Mouse (Mus musculus): ENCODE measurements around the gene Mfap4. TPM values are rescaled to one million over a fixed set of nuclear protein-coding genes. Genes with fewer than 3 reads are reported as not detected.

Mfap4 gene
- polyA plus RNA-seq, 1 experiment from 2014 or later: 125 TPM

DNA sequence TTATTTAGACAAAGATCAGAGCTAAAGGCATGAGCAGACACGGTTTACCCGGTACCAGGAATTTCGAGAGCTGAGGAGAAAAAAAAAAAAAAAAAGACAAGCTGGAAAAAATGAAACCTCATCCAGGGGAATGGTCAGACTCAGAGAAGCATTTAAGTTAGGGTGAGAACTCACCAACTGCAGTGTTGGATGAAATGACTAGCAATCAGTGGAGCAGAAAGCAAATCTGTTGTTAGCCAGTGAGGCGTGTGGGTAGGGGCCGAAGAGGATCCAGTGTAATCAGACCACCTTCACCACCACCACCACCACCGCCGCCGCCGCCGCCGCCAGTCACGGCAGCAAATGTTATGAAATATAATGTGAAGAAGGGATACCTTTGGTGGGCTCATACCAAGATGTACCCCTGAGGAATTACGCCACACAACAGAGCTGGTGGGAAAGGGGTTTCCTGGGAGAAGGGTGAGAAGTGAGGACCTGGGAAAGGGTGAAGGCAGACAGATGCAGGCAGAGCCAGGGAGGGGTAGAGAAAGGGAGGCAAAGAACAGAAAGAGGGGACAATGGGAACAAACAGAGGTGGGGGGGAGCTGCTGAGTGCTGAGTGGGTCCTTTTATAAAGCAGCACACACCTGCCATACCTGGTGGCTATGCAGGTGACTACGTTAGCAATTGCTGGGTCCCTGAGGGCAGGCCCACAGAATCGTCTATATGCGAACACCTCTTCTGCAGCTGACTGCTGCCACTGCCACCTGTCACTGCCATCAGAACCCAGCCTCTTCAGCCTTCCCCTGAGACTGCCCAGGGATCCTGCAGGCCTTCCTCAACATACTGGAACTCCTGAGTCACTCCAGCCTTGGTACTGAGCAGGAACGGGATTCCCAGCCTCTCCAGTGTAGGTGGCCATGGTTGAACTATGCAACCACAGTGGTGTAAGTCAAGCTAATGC is 7.4 kb upstream of the Mfap4 start:
- Histone ChIP-seq H3K9me3 (replicated peaks; ENCODE audit: control insufficient read depth, low read length) (no peaks in the 10 kb centered on the region), H3K4me3 (ENCODE audit: low read length) (no peak overlapping the region), H3K4me1 (ENCODE audit: control insufficient read depth, insufficient read depth, low read length) (no peaks in the 10 kb centered on the region), H3K27me3 (ENCODE audit: control insufficient read depth, insufficient read depth, low read length) (no peaks in the 10 kb centered on the region), H3K36me3 (ENCODE audit: control insufficient read depth, insufficient read depth) (no peaks in the 10 kb centered on the region), H3K4me2 (ENCODE audit: low read depth, low read length) (no peak overlapping the region), H3K27ac (ENCODE audit: low read length) (no peak overlapping the region), H3K9ac (ENCODE audit: low read length) (no peak overlapping the region)
- WGBS: 68% methylated on average over 17 of the region's 17 CpGs
- ATAC-seq (replicated peaks; ENCODE audit: extremely low read depth, insufficient read depth, low FRiP score): no peak

DNA sequence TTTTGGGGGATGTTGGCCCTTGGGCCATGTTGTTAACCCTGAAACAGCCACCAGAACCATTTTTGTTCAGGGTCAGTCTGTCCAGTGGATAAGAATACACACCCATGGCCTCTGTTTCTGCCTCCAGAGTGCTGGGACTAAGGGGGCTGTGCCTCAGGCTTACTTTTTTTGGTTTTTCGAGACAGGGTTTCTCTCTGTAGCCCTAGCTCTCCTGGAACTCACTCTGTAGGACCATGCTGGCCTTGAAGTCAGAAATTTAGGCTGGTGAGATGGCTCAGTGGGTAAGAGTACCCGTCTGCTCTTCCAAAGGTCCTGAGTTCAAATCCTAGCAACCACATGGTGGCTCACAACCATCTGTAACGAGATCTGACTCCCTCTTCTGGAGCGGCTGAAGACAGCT is 6.4 kb upstream of the Mfap4 start:
- H3K4me2 ChIP-seq (ENCODE audit: low read depth, low read length): no peak overlapping the region
- H3K9me3 ChIP-seq (replicated peaks; ENCODE audit: control insufficient read depth, low read length): no peaks in the 10 kb centered on the region
- no peaks in the 10 kb centered on the region for H3K36me3 ChIP-seq (ENCODE audit: control insufficient read depth, insufficient read depth)
- 86% methylated on average over 4 of the region's 4 CpGs for WGBS
- H3K9ac ChIP-seq (ENCODE audit: low read length): no peak overlapping the region
- ATAC-seq (replicated peaks; ENCODE audit: extremely low read depth, insufficient read depth, low FRiP score): no peak
- no peaks in the 10 kb centered on the region for H3K4me1 ChIP-seq (ENCODE audit: control insufficient read depth, insufficient read depth, low read length)
- H3K4me3 ChIP-seq (ENCODE audit: low read length): no peak overlapping the region
- no peaks in the 10 kb centered on the region for H3K27me3 ChIP-seq (ENCODE audit: control insufficient read depth, insufficient read depth, low read length)
- no peak overlapping the region for H3K27ac ChIP-seq (ENCODE audit: low read length)

DNA sequence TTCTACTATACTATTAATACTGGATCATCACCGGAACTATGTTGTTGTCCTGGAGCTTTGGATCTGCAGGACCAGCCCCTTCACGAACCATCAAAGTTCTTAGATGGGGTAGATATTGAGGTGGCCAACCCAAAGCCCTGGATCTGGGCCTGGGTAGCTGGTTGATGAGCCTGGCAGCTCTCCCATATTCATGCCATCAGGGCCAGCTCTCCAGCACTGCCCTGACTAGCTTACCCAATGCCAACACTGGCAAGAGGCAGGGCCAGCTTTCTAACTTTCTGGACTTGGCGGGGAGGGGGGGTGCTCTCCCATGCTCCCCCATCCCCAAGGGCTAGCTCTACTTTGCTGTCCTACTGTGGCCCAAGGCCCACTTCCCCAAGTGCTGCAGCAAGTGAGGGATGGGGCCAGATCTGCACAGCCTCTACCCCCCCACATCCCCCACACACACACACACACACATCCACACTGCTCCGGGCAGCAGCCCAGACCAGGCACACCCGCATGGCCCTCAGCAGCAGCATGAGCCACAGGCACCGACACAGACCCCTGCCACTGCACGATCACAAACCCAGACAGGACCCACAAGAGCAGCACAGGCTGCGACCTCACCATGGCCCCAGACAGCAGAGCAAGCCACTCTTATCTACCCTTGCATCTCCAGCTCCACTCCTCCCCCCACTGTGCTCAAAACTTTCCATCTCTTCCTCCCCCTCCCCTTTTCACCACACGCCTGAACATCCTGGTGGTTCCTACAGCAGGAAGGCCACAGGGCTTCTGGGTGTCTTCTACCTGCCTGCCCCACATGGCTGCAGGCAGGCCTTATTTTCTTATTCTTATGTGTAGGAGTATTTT is 3.8 kb upstream of the Mfap4 start:
- H3K4me2 ChIP-seq (ENCODE audit: low read depth, low read length): no peak overlapping the region
- WGBS: 61% methylated on average over 9 of the region's 9 CpGs
- no peak for ATAC-seq (replicated peaks; ENCODE audit: extremely low read depth, insufficient read depth, low FRiP score)
- H3K9me3 ChIP-seq (replicated peaks; ENCODE audit: control insufficient read depth, low read length): no peaks in the 10 kb centered on the region
- no peaks in the 10 kb centered on the region for H3K27me3 ChIP-seq (ENCODE audit: control insufficient read depth, insufficient read depth, low read length)
- no peaks in the 10 kb centered on the region; the same call in 1 of the 2 replicates for H3K4me1 ChIP-seq (ENCODE audit: control insufficient read depth, insufficient read depth, low read length)
- no peak overlapping the region for H3K4me3 ChIP-seq (ENCODE audit: low read length)
- H3K36me3 ChIP-seq (ENCODE audit: control insufficient read depth, insufficient read depth): no peaks in the 10 kb centered on the region
- H3K9ac ChIP-seq (ENCODE audit: low read length): no peak overlapping the region
- H3K27ac ChIP-seq (ENCODE audit: low read length): no peak overlapping the region

- ATAC-seq (replicated peaks; ENCODE audit: extremely low read depth, insufficient read depth, low FRiP score): no peak
- no peak overlapping the region for H3K4me3 ChIP-seq (ENCODE audit: low read length)
- H3K27ac ChIP-seq (ENCODE audit: low read length): no peak overlapping the region
- peaks cover 10% of the 10 kb centered on the region for H3K4me1 ChIP-seq (ENCODE audit: control insufficient read depth, insufficient read depth, low read length)
- no peaks in the 10 kb centered on the region for H3K9me3 ChIP-seq (replicated peaks; ENCODE audit: control insufficient read depth, low read length)
- H3K27me3 ChIP-seq (ENCODE audit: control insufficient read depth, insufficient read depth, low read length): no peaks in the 10 kb centered on the region
- 85% methylated on average over 13 of the region's 13 CpGs for WGBS
- H3K9ac ChIP-seq (ENCODE audit: low read length): no peak overlapping the region
- no peak overlapping the region for H3K4me2 ChIP-seq (ENCODE audit: low read depth, low read length)
- no peaks in the 10 kb centered on the region for H3K36me3 ChIP-seq (ENCODE audit: control insufficient read depth, insufficient read depth)
Observed at GRCm38 (mm10) chr11:61483226-61483845, 1.9 kb upstream of the Mfap4 start.

GRCm38 (mm10) chr11:61484256-61484612 is 997 bp upstream of the Mfap4 start:
- peak overlapping the region; percentile 45; the same call in 1 of the 2 replicates for H3K9ac ChIP-seq (ENCODE audit: low read length)
- H3K27ac ChIP-seq (ENCODE audit: low read length): peak overlapping the region; percentile 80
- H3K9me3 ChIP-seq (replicated peaks; ENCODE audit: control insufficient read depth, low read length): no peaks in the 10 kb centered on the region
- no peaks in the 10 kb centered on the region for H3K27me3 ChIP-seq (ENCODE audit: control insufficient read depth, insufficient read depth, low read length)
- peak overlapping the region; percentile 36 for H3K4me2 ChIP-seq (ENCODE audit: low read depth, low read length)
- no peak overlapping the region for H3K4me3 ChIP-seq (ENCODE audit: low read length)
- peaks cover under 1% of the 10 kb centered on the region; the same call in 1 of the 2 replicates for H3K36me3 ChIP-seq (ENCODE audit: control insufficient read depth, insufficient read depth)
- ATAC-seq (replicated peaks; ENCODE audit: extremely low read depth, insufficient read depth, low FRiP score): no peak
- peaks cover 10% of the 10 kb centered on the region for H3K4me1 ChIP-seq (ENCODE audit: control insufficient read depth, insufficient read depth, low read length)
- 29% methylated on average over 10 of the region's 10 CpGs for WGBS

GRCm38 (mm10) chr11:61485541-61486457 is 568 bp downstream of the Mfap4 start:
- Histone ChIP-seq H3K36me3 (ENCODE audit: control insufficient read depth, insufficient read depth) (peaks cover 13% of the 10 kb centered on the region), H3K4me2 (ENCODE audit: low read depth, low read length) (peak overlapping the region; percentile 46), H3K4me3 (ENCODE audit: low read length) (peak overlapping the region; percentile 44), H3K27ac (ENCODE audit: low read length) (peak overlapping the region; percentile 57), H3K27me3 (ENCODE audit: control insufficient read depth, insufficient read depth, low read length) (no peaks in the 10 kb centered on the region), H3K9me3 (replicated peaks; ENCODE audit: control insufficient read depth, low read length) (no peaks in the 10 kb centered on the region), H3K9ac (ENCODE audit: low read length) (peak overlapping the region; percentile 63), H3K4me1 (ENCODE audit: control insufficient read depth, insufficient read depth, low read length) (peaks cover 10% of the 10 kb centered on the region)
- 55% methylated on average over 22 of the region's 22 CpGs for WGBS
- no peak for ATAC-seq (replicated peaks; ENCODE audit: extremely low read depth, insufficient read depth, low FRiP score)

- 78% methylated on average over 14 of the region's 14 CpGs for WGBS
- no peak for ATAC-seq (replicated peaks; ENCODE audit: extremely low read depth, insufficient read depth, low FRiP score)
- Histone ChIP-seq H3K4me1 (ENCODE audit: control insufficient read depth, insufficient read depth, low read length) (peaks cover 10% of the 10 kb centered on the region), H3K9me3 (replicated peaks; ENCODE audit: control insufficient read depth, low read length) (no peaks in the 10 kb centered on the region), H3K36me3 (ENCODE audit: control insufficient read depth, insufficient read depth) (peaks cover 21% of the 10 kb centered on the region), H3K4me2 (ENCODE audit: low read depth, low read length) (peak overlapping the region; percentile 46), H3K9ac (ENCODE audit: low read length) (peak overlapping the region; percentile 39; the same call in 1 of the 2 replicates), H3K4me3 (ENCODE audit: low read length) (peak overlapping the region; percentile 44), H3K27me3 (ENCODE audit: control insufficient read depth, insufficient read depth, low read length) (no peaks in the 10 kb centered on the region), H3K27ac (ENCODE audit: low read length) (peak overlapping the region; percentile 57)
Observed at GRCm38 (mm10) chr11:61486458-61487219, 1.4 kb downstream of the Mfap4 start.
